Mouse (Mus musculus): ENCODE data around the gene Syndig1. TPM values are rescaled to one million over a fixed set of nuclear protein-coding genes. Genes with fewer than 3 reads are reported as not detected.

The Syndig1 gene
- total and polyA plus RNA-seq, 3 experiments: not detected

DNA sequence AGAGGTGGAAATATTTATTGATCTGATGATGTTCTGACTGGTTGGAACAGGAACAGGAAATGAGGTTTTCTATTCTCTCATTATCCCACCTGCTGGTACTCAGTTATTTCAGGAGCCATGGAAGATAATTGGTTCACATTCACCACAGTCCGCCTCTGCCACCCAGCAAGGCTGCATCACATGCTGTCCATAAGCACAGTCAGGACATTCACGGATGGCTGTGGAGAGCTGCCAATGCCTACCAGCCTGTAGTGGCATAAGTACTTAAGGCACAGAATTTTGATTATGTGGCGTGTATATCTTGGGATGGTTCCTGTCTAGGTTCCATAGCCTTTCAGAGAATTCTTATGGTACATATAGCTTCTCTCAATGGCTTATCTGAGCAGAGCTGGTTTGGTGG is 32.0 kb downstream of the Syndig1 start:
- H3K4me3 ChIP-seq (ENCODE audit: control insufficient read depth in 1 of 2, insufficient read depth in 1 of 2, low read depth in 2 of 2, low read length in 2 of 2): no peak overlapping the region
- H3K27me3 ChIP-seq (ENCODE audit: control insufficient read depth in 1 of 2, insufficient read depth in 2 of 2, low read length in 2 of 2): no peaks in the 10 kb centered on the region
- H3K36me3 ChIP-seq (ENCODE audit: control insufficient read depth in 1 of 2, insufficient read depth in 2 of 2, low read length in 2 of 2): no peaks in the 10 kb centered on the region
- no peak for DNase-seq (ENCODE audit: low read depth, low spot score)
- TF ChIP-seq SMC3 (IDR thresholded peaks at IDR 0.05; ENCODE audit: low read depth, low read length) (no peak), ELF1 (IDR thresholded peaks at IDR 0.05; ENCODE audit: low read depth, low read length) (no peak), NELFE (IDR thresholded peaks at IDR 0.05; ENCODE audit: low read depth, low read length) (no peak), E2F4 (IDR thresholded peaks at IDR 0.05; ENCODE audit: borderline replicate concordance, low read depth, low read length) (no peak), MYC (IDR thresholded peaks at IDR 0.05; ENCODE audit: low read depth, low read length) (no peak), BHLHE40 (IDR thresholded peaks at IDR 0.05; ENCODE audit: borderline replicate concordance, low read depth, low read length) (no peak), CHD1 (IDR thresholded peaks at IDR 0.05; ENCODE audit: low read depth, low read length) (no peak), TAL1 (IDR thresholded peaks at IDR 0.05; ENCODE audit: low read length) (no peak), RCOR1 (IDR thresholded peaks at IDR 0.05; ENCODE audit: low read depth, low read length) (no peak), POLR2AphosphoS2 (IDR thresholded peaks at IDR 0.05; ENCODE audit: low read length) (no peak), MXI1 (IDR thresholded peaks at IDR 0.05; ENCODE audit: low read depth, low read length) (no peak), USF1 (IDR thresholded peaks at IDR 0.05; ENCODE audit: low read depth, low read length) (no peak), GABPA (IDR thresholded peaks at IDR 0.05; ENCODE audit: low read depth, low read length) (no peak), GATA1 (IDR thresholded peaks at IDR 0.05; ENCODE audit: low read depth, low read length) (no peak)
- no peaks in the 10 kb centered on the region for H3K9me3 ChIP-seq (replicated peaks; ENCODE audit: insufficient read depth, low read length)
- no peak overlapping the region for H3K9ac ChIP-seq (ENCODE audit: control insufficient read depth, low read depth, low read length, poor library complexity, severe bottlenecking)
- H3K27ac ChIP-seq (ENCODE audit: control insufficient read depth, low read depth, low read length): no peak overlapping the region
- no peaks in the 10 kb centered on the region for H3K79me2 ChIP-seq (ENCODE audit: control insufficient read depth, insufficient read depth, low read length, poor library complexity)
- no peaks in the 10 kb centered on the region for H3K4me1 ChIP-seq (ENCODE audit: control insufficient read depth in 1 of 2, insufficient read depth in 2 of 2, low read length in 2 of 2)

DNA sequence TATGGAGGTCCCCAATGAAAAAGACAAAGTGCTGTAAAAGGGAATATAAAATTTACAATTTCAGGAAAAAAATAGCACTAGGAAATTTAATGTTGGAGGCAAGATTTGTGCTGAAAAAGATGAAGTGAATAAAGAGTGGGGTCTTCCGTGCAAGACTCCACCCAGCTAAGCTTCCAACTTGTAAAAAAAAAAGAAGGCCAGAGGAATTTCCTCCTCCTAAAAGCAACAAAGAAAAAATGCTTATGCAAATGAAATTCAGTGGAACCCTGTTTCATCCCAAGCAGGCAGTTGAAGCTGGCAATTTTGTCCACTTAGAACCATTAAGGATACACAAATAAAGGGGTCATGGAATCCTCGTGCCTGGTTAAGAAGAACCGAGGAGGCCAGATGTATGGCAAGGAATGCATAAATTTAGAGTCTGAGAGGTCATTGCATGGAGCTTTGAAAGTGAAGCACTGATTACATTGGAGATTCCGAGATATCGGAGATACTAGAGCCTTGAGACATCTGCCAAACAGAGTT is 37.0 kb downstream of the Syndig1 start:
- Histone ChIP-seq H3K27me3 (ENCODE audit: control insufficient read depth in 1 of 2, insufficient read depth in 2 of 2, low read length in 2 of 2) (no peaks in the 10 kb centered on the region), H3K4me3 (ENCODE audit: control insufficient read depth in 1 of 2, insufficient read depth in 1 of 2, low read depth in 2 of 2, low read length in 2 of 2) (no peak overlapping the region), H3K36me3 (ENCODE audit: control insufficient read depth in 1 of 2, insufficient read depth in 2 of 2, low read length in 2 of 2) (no peaks in the 10 kb centered on the region), H3K79me2 (ENCODE audit: control insufficient read depth, insufficient read depth, low read length, poor library complexity) (no peaks in the 10 kb centered on the region), H3K27ac (ENCODE audit: control insufficient read depth, low read depth, low read length) (no peak overlapping the region), H3K4me1 (ENCODE audit: control insufficient read depth in 1 of 2, insufficient read depth in 2 of 2, low read length in 2 of 2) (no peaks in the 10 kb centered on the region), H3K9me3 (replicated peaks; ENCODE audit: insufficient read depth, low read length) (no peaks in the 10 kb centered on the region), H3K9ac (ENCODE audit: control insufficient read depth, low read depth, low read length, poor library complexity, severe bottlenecking) (no peak overlapping the region)
- no peak for DNase-seq (ENCODE audit: low read depth, low spot score)
- no peak for TF ChIP-seq GATA1 (IDR thresholded peaks at IDR 0.05; ENCODE audit: low read depth, low read length)
- no peak for TF ChIP-seq ZC3H11A (IDR thresholded peaks at IDR 0.05; ENCODE audit: low read depth, low read length)
- TF ChIP-seq POLR2AphosphoS5 (IDR thresholded peaks at IDR 0.05; ENCODE audit: borderline replicate concordance, low read depth, low read length): no peak
- no peak for TF ChIP-seq MEF2A (IDR thresholded peaks at IDR 0.05; ENCODE audit: extremely low read depth, insufficient replicate concordance, low read depth, low read length, poor library complexity, severe bottlenecking)
- no peak for TF ChIP-seq MAZ (IDR thresholded peaks at IDR 0.05; ENCODE audit: low read depth, low read length)
- TF ChIP-seq NELFE (IDR thresholded peaks at IDR 0.05; ENCODE audit: low read depth, low read length): no peak
- TF ChIP-seq USF2 (IDR thresholded peaks at IDR 0.05; ENCODE audit: borderline replicate concordance in 1 of 2, insufficient read depth in 1 of 2, low read depth in 1 of 2, low read length in 2 of 2): no peak
- no peak for TF ChIP-seq E2F4 (IDR thresholded peaks at IDR 0.05; ENCODE audit: borderline replicate concordance, low read depth, low read length)
- TF ChIP-seq RCOR1 (IDR thresholded peaks at IDR 0.05; ENCODE audit: low read depth, low read length): no peak
- no peak for TF ChIP-seq POLR2A (IDR thresholded peaks at IDR 0.05; ENCODE audit: control insufficient read depth in 1 of 2, insufficient read depth in 1 of 2, low read depth in 1 of 2, low read length in 2 of 2, poor library complexity in 1 of 2)
- no peak for TF ChIP-seq MXI1 (IDR thresholded peaks at IDR 0.05; ENCODE audit: low read depth, low read length)
- no peak for TF ChIP-seq ZMIZ1 (IDR thresholded peaks at IDR 0.05; ENCODE audit: low read depth, low read length)
- no peak for TF ChIP-seq UBTF (IDR thresholded peaks at IDR 0.05; ENCODE audit: borderline replicate concordance, insufficient read depth, low read depth, low read length)
- no peak for TF ChIP-seq BHLHE40 (IDR thresholded peaks at IDR 0.05; ENCODE audit: borderline replicate concordance, low read depth, low read length)
- no peak for TF ChIP-seq MAFK (IDR thresholded peaks at IDR 0.05; ENCODE audit: borderline replicate concordance, low read depth, low read length)
- TF ChIP-seq JUND (IDR thresholded peaks at IDR 0.05; ENCODE audit: low read depth, low read length): no peak
